Mouse (Mus musculus) lung, postnatal 0 days (tissue): Measurements from ENCODE around the gene Aak1.
A peak's percentile ranks its signal among the peaks of the same experiment; 100 is the strongest.

Experiments used
- CTCF ChIP-seq: IDR thresholded peaks from 2 replicates; pipeline ENCODE4 v1.5.1; 2016; ENCODE audit warnings: antibody characterized with exemption, mild to moderate bottlenecking
- EP300 ChIP-seq: IDR thresholded peaks from 2 replicates; pipeline ENCODE4 v1.6.1; 2016; ENCODE audit warnings: antibody characterized with exemption, mild to moderate bottlenecking, control low read depth

- 0 out of 2 replicates have a peak, but pooled peaks have one; percentile 10 for TF ChIP-seq CTCF
- no peak; the same call in 1 of the 2 replicates for TF ChIP-seq EP300
Measured at GRCm38 (mm10) chr6:87042337-87043130, 193.2 kb downstream of the Aak1 start, which contains the start of gene Gfpt1.
